Mouse (Mus musculus): Measurements from ENCODE around the gene Zfp946.

DNA sequence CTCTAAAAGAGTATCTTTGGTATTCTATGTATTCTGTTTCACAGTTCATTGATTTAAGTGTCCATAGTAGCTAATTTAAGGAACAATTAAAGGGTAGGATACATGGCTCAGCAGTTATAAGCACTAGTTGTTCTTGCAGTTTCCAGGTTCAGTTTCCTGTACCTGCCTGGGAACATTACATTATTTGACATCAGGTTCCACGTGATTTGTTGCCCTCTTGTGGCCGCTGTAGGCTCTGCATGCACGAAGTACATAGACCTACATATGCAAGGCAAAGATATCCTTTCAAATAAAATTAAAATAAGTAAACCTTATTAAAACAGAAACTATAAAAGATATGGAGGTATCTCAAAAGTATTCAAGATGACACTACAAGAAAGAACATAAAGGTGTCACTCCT is 6.5 kb upstream of the Zfp946 start:
- TF ChIP-seq HCFC1 (IDR thresholded peaks at IDR 0.05; ENCODE audit: borderline replicate concordance, insufficient read depth, low read length) (no peak), MAFK (IDR thresholded peaks at IDR 0.05; ENCODE audit: insufficient read depth, low read depth, low read length) (no peak), CHD2 (IDR thresholded peaks at IDR 0.05; ENCODE audit: low read depth, low read length) (no peak)

All from ES-E14 (cell line).